Mouse (Mus musculus): ENCODE measurements at regions not wholly inside any gene's neighbourhood (a gene's known extent, or its start where the extent isn't known, plus 50 kb on each side); places are given as distances from the start of the nearest gene placed in this dataset.

GRCm38 (mm10) chr4:64804996-64805395 lies 319.0 kb upstream of the Pappa start:
- TF ChIP-seq CTCF (IDR thresholded peaks at IDR 0.05; ENCODE audit: low read depth) (no peak), EP300 (IDR thresholded peaks at IDR 0.05; ENCODE audit: low read depth) (no peak)
